Mouse (Mus musculus): ENCODE data around the gene Abcd2. TPM values are rescaled to one million over a fixed set of nuclear protein-coding genes. Genes with fewer than 3 reads are reported as not detected.
A peak's percentile ranks its signal among the peaks of the same experiment; 100 is the strongest.

The Abcd2 gene
- 10 to 100 TPM; 14.5 to 15.1 TPM for total RNA-seq (2021)
- long read RNA-seq, full-length matches to known transcripts: 28 of 33 reads
- long read RNA-seq, partial matches to known transcripts: 1 of 33 reads
- long read RNA-seq, other reads (novel, unspliced or antisense): 4 of 33 reads

DNA sequence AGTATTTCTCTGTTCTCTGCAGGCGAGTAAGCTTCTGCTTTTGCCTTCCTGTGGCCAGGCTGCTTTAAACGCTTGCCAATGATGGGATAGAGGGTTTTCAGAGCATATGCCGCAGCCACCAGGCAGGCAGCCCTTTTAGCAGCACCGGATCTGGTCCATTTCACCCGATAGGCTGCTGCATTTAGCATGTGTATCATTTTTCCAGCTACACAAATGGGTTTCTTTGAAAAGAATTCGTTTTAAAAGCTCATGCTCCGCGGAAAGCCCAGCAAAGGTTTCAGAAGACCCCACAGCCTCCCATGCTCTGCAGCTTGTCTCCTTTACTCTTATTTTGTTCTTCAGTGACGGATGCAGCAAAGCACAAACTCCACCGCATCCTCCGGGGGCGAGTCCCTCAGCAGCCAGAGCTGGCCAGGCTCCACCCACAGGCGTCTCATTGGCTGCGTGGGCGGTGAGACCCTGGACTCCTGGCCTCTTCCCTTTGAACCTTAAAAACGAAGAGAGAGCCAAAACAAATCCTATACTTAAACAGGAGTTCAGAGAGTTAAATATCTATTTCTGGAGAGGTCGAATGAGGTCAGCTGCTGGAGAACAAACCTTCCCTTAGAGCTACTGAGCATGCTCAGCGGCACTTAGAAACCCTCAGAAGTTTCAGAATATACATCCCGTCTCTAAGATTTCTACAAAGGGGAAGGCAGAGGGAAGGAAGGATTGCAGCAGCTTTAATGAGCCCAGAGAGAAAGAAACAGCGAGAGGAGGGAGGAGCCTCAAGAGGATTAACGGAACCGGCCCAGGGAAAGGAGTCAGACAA is at the start of gene Abcd2:
TSS of gene Abcd2 (minus strand) at position 388 of the 811 bp plus-strand sequence.
- DNase-seq (ENCODE audit: low spot score in 2 of 2): peak; percentile 58 to 78

DNA sequence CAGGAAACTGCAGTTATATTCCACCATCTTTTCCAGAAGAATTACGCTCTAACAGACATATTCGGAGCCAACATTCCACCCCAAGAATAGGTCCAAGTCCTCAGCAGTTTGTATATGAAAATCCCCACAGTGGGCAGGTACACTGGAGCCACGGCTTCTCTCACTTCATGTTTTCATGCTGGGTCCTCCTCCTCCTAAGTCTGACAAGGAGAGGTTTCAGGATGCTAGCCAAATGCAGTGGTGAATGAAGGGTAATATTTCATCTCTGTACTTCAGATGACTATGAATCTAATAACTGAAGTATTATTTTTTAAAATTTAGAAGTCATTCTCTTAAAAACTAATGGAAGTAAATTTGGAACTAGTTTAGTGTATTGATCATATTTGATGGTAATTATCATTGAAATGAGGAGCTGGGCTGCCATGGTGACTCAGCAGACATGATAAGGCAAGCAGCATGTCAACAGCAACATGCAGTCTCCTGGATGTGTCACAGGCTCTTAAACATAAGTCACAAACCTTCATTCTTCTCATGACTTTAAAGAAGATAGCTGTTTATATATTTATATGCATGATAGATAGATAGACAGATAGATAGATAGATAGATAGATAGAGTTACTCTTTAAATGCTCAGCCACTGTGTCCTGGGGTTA is 49.2 kb upstream of the Abcd2 start:
- DNase-seq (ENCODE audit: low spot score in 2 of 2): no peak

DNA sequence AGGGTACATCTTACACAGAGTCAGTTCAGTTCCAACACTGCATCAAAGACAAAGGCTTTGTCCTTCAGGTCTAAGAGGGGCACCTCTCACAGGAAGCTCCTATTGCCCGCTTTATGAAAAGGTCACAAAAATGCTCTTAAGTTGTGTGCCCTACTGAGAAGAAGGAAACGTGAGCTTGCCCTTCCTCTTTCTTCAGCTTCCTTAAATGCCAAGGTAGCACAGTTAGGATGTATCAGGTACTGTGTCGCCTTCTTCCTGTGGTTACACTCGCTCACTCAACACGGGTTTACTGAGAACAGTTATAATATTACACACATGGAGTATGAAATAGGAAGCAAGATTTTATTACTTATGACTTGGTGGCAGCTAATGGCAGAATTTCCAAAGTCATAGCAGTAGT is 45.7 kb upstream of the Abcd2 start:
- no peak for DNase-seq (ENCODE audit: low spot score in 2 of 2)

DNA sequence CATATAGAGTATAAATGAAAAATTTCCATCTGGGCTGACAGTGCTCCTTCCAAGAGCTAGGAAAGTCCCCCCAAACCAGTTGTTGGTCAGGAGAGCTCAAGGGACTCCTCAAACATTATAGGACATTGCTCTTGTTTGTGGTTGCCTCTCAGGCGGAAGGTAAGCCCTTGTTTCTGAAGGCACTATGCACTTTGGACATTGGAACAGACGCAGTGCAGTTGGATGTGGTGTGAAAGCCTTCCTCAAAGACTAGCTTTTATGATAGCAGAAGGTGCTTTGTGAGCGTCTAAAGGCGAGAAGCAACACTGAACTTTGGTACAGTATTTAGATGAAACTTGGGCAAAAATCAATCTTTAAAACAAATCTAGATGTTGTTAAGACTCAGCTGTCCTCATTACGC is 14.9 kb upstream of the Abcd2 start:
- DNase-seq (ENCODE audit: low spot score in 2 of 2): no peak

DNA sequence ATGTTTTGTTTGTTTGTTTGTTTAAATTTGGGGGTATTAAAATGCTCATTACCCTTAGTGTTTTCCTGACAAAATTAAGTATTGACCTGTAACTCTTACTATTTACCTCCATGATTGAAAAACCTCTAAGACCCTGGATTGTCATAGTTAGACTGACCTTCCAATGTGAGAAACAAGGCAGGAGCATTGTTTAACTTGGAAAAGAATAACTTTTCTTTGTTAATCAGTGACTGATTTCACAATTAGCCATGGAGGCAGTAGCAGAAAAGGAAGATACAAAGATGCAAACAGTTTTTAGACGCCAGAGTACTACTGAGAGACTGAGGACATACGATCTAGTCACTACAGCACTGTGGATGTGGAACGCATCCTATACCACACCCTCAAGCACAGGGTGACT is 11.9 kb upstream of the Abcd2 start:
- no peak for DNase-seq (ENCODE audit: low spot score in 2 of 2)

DNA sequence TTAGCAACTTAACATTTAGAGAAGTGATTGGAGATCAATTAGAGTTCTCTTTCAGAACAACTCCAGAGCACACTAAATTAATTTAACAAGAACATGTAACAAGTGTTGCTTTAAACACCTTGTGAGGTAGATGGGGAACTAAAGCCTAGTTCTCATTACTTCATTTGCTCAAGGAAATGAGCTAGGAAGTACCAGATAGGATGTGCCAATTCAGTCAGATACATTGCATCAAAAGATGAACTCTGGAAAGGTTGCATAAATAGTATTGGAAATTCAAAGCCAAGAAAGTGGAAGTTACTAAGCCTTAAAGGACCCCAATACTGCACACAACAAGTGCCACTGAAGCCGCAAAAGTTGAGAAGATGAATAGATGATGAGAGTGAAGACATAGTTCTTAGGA is 10.9 kb upstream of the Abcd2 start:
- DNase-seq (ENCODE audit: low spot score in 2 of 2): no peak

DNA sequence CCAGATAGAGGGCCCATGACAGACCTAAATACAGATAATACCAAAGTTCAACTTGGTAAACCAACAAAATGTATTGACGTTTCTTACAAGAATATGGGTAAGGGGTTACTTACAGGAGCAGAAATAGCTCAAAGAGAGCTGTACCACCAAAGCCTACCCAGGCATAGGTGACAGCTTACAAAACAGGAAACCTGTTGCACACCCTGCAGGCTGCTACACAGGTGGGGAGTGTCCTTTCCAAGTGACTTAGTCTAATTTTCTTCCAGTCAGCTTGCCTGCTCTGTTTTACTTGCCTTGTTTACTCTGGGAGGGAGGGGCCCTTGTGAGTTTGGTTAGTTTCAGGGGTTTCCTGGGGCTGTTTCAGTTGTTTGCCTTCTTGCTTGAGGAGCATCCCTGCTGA is 9.2 kb upstream of the Abcd2 start:
- no peak for DNase-seq (ENCODE audit: low spot score in 2 of 2)

DNA sequence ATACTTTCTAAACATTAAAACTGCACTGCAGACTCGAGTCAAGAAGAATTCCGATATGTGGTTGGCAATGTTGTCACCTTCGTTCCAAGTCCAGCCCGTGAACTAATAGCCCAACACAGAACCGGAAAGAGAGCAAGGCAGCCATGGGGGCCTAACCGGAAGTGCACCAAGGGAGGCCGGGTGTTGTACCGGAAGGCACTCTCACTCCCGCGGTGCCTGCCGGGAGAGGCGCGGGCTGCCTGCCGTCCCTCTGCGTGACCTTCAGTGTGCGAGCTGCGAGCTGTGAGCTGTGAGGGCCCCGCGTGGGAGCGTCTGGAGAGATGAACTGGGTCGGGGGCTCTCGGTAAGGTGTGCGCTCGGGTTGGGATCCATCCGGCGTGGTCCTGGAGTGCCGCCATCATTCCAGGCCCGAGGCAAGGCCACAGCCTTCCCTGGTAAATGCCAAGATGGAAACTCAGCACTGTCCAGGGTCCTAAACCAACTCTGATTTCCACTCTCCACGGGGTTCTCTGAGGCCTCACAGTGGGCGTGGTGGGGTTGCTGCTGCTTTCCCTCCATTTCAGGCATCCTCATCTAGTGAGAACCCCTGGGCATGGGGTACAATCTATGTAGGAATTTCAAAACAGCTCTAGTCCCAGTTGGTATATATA is 7.8 kb upstream of the Abcd2 start, which contains the start of gene CN725425:
TSS of gene CN725425 (plus strand) at position 239 of the 650 bp plus-strand sequence.
- DNase-seq (ENCODE audit: low spot score in 2 of 2): no peak

DNA sequence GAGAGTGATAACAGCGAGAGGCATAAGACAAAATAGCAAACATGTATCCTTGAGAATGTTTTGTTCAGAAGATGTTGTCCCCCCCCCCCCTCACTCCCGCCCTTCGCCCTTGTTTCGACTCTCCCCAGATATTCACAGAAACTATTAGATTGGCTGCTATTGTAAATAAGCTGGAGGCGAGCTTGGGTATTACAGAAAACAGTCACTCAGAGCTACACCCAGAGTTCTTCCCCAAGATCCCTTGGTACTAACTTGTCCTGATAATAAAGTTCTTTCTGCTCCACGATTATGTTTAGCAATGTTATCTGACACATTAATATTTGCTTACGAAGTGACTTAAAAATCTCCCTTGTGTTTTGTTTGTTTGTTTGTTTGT is 612 bp upstream of the Abcd2 start:
- no peak for DNase-seq (ENCODE audit: low spot score in 2 of 2)

DNA sequence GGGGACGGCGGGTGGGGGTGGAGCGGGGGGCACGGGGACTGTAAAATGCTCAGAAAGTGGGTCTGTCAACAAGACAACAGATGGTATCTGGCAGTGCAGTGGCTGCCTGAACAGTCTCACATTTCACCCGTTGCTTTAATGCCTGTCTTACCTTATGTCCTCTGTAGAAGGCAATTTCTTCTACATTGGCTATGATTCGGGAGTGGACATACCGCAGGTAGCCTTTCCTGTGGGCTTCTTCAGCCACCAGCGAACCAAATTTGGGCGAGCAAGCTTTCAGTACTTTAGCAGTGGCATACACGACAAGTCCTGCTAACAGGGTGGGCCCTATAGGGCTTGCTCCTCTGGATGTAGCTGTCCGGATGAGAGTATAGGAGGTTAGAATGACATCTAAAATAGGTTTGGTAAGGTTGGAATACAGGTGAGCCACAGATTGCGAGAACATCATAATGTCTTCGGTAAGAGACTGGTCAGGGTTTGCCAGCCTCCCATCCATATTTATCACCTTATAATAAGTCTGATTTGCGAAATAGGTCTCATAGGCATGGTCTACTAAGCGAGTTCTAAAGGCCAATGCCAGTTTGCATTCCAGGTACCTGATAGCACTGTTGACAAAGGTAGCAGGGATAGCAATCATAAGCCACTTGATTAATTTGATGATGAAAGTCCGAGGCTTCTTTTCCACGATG is 936 bp downstream of the Abcd2 start:
- DNase-seq (ENCODE audit: low spot score in 2 of 2): peak; percentile 5 to 21

DNA sequence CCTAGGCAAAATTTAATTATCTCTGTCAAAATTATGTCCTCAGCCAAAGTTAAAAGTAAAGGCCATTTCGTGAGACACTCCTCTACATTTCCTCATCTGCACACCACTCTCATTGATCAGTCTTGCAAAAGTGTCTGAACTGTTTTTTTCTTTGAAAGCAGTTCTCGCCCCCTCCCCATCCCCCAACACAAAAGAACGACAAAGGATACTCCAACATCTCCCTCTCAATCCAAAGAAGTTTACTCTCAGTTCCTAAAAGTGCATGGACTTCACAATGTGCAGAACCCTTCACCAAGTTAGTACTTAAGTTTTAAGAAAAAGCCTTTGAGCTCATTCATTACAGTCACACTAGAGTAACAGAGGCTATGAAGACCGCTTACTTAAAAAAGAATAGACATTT is 1.6 kb downstream of the Abcd2 start:
- DNase-seq (ENCODE audit: low spot score in 2 of 2): peak in 1 of 2 experiments; percentile 16

DNA sequence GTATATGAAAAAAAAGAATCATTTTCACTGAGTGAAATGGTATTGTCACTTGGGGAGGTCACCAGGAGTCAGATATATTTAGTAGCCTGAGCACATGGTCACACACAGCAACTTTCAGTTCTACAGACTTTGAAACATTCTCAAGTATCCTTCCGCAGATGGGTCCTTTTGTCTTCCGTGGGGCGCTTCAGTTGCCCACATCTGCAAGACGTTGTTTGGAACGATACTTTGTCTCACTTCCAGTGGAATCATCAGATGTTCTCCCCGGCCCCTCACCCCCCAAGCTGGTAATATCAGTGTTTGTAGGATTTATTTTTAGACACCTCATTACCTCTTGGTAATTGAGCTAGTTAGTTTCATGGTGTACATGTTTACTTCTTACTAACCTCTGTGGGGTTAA is 5.2 kb downstream of the Abcd2 start:
- DNase-seq (ENCODE audit: low spot score in 2 of 2): no peak

DNA sequence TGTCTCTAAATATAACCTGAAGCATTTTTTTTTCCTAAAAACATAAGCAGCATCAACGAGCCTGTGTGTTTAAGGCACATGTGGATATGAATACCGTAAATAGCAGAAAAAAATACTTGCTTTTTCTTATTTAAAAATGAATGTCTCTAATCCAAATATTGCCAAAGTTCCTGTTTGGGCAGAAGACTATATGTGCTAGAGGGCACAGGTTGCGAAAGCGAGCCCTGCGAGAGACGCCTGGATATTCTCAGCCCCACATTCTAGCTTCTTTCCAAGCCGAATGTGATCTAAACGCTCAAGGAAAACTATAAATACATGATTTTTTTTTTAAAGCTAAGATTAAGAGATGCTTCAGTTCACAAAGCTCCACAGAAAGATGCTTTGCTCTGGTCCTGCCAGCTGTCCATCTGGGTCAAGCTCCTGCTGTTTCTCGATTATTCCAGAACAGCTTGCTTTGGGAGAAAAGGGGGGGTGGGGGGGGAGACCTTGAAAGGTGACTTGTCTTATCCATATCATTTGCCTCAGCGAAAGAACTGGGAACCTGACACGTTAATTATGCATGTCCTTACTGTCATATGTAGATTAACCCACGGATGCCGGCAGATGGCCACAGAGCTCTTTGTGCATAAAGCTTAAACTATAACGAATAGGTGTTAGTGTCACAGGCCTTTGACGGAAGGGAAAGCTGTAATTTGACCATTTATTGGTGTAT is 11.5 kb downstream of the Abcd2 start:
- no peak for DNase-seq (ENCODE audit: low spot score in 2 of 2)

DNA sequence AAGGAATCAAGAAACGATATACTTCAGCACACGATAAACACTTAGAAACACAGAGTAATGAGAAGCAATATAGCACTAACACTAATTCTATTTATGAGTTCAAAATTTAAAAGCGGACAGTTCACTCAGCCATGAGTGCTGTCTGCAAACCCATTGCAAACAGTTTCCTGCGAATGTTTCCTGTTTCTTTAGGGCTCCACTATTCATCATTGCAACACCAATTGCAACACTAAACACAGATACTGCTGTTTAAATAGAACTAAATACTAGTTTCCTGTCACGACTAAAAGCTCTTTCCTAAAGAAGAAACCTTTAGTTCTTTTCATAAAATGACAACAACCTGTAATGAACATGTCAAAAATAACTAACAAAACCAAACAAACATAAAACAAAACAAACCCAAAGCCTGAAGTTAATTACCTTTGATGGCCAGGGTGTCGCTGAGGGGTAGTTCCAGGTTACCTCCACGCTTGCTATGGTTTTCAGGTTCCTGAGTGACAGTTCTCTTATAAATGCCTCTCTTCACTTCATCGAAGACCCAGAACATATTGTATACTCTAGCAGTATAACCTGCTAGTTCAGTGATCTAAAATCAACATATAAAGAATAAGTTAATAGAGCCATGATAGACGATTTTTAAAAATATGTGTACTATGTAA is 12.8 kb downstream of the Abcd2 start:
- no peak for DNase-seq (ENCODE audit: low spot score in 2 of 2)

DNA sequence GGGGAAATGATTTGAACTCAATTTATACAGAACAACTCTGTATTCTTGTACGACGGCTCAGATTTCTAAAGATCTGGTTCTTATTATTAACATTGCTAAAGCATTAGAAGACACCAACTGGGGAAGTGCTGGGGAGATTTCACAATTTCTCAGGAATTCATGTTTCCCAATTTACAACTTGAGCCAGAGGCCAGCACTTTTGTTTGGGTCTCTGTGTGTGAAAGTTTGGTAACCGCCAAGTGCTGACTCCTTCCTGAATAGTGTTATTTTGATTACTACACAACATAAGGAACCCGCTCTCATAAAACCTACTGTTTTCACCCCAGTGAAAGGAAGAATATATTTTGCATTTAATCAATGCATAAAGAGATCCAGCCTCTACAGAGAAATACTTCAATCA is 19.4 kb downstream of the Abcd2 start:
- no peak for DNase-seq (ENCODE audit: low spot score in 2 of 2)

DNA sequence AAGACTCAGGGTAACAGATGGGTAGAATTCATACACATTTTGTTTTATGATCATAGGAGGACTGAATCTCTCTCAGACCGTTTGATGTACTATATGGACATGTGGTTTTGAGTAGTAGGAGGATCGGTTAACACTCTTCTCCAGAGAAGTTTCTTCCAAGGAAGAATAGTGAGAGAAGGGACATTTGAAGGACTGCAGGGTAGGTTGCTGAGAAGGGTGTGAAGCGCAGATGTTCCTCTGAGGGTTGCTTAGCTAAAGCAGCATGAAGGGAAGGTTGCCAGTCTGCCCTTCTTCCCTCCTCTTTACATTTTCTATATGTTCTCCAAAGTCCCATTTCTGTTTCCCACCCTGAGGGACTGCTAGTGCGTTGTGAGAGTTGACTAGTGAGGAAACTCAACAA is 20.3 kb downstream of the Abcd2 start:
- DNase-seq (ENCODE audit: low spot score in 2 of 2): no peak

DNA sequence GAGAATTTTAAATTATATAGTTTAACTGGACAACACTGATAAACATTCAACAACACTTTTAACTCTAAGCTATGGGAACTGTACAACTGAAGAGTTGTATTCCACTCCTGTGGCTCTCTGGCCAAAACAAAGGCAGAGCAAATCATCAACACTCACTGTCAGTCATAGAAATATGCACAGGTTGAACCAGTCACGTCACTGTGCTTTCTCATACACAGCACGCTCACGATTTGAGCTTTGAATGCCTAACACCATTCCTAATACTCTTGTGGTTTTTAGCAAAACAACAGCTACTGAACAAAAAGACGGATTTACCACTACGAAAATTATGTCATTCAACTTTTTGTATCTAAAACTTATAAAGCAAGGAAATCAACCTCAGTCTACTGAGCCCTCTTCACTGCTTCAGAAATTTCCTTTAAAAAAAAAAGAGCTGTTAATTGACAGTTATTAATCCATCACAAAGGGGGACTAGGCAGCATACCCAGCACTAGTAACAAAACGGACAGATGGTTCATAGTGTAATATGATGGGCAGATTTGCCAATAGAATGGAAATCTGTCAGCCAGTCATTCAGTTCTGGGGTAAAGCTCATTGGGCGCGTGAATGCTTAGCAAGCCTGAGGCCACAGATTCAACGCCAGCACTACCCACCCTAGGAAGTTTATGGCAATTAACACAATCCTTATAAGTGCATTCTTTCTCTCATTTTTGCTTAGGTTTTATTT is 20.8 kb downstream of the Abcd2 start:
- DNase-seq (ENCODE audit: low spot score in 2 of 2): peak in 1 of 2 experiments; percentile 31

DNA sequence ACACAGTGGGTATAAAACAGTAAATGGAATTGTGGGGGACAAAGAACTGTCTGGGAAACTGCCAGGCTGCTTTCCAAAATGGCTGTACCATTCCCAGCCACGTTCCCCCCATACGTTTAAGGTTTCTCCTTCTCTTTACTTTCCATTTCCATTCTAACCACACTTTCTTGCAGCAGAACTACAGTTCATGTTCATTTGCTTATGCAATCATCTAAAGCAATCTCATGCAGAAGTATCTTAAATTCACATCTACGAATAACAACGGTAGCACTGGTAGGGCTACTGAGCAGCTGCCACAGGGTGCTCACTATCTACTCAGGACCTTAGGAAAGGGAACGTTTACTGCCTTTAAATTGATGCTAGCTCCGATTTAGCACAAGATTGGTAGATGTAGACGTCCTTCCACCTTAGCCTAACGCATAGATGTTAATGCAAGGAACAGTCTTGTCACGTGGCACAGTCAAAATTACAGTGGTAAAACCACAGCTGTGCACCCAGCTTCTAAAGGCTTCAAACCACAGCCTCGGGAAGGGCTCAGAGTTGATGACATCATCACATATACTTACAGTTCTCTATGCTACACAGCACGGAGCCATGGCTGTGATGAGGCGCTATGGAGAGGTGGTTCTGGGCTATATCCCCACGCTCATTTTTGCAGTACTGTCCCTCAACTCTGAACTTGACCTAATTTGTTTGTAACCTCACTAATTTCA is 23.6 kb downstream of the Abcd2 start:
- no peak for DNase-seq (ENCODE audit: low spot score in 2 of 2)

DNA sequence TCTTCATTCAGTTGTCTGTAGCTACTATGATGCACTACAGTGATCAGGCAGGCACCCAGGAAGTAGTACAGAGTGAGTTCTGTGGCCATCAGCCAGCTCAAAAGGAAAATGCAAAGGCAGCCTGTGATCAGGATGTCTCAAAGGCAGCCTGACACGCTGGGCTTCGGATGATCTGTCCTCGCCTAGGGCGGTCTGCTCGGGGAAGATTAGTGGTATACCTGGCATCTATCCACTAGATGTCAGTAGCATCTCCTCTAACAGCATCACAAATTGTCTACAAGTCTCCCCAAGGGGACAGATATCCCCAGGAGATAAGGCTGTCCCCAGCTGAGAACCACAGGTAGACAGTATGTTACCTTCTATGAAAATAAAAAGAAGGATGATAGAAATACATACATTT is 26.6 kb downstream of the Abcd2 start:
- DNase-seq (ENCODE audit: low spot score in 2 of 2): peak; percentile 16 to 55
